Mouse (Mus musculus) mesoderm, embryonic 11.5 days (tissue): Measurements from ENCODE around the gene Fyco1.

Source experiments
- DNase-seq: peaks from one replicate; pipeline ENCODE4 v3.0.0-alpha.2; 2012; ENCODE audit warnings: low read depth, low spot score

Gene Fyco1

DNA sequence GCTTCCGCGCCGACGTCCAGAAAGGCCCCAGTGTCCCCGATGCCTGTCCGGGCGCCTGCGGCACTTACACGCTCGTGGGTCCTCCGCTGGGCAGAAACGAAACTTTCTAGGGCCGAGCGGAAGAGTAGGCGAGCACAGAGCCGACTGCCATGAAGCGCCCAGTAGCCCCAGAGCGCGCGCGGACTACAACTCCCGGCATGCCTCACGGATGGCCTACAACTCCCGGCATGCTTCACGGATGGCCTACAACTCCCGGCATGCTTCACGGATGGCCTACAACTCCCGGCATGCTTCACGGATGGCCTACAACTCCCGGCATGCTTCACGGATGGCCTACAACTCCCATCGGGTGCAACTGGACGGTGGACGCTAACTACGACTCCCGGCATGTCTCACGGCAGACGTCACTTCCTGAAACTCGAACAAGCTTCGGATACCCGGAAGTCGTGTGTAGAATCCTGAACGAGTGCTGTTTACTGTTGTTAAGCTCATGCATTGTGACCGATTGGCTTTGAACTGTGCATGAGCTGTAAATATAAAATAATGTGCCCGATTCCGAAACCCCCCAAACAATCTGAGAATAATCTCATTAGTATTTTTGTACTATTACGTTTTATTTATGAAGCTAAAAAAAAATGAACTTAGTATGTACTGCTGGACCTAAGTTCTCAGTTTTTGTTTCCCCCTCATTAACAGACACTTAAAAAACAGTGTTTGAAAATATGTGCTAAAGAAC, at the start of gene Fyco1:
Fyco1 (minus strand) TSS at position 187 of the 736 bp plus-strand sequence.
- peak; percentile 96 for DNase-seq

DNA sequence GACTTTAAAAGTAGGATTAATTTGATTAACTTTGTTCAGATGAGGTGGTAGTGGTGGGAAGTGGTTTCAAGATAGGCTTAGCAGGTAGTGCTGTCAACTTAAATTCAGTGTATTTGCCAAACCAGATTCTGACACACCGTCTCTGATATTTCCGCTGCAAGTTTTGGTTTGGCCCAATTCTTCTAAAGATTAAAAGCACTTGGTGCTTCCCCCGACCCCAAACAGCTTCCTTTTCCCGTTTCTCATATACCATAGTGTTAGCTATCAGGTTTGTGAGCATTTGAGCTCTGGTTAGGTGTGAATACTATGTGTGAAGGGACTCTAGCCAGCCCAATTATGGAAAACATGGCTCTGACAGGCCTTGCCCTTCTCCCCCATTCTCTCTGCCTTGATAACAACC, 20.4 kb upstream of the Fyco1 start:
- DNase-seq, result no peak

DNA sequence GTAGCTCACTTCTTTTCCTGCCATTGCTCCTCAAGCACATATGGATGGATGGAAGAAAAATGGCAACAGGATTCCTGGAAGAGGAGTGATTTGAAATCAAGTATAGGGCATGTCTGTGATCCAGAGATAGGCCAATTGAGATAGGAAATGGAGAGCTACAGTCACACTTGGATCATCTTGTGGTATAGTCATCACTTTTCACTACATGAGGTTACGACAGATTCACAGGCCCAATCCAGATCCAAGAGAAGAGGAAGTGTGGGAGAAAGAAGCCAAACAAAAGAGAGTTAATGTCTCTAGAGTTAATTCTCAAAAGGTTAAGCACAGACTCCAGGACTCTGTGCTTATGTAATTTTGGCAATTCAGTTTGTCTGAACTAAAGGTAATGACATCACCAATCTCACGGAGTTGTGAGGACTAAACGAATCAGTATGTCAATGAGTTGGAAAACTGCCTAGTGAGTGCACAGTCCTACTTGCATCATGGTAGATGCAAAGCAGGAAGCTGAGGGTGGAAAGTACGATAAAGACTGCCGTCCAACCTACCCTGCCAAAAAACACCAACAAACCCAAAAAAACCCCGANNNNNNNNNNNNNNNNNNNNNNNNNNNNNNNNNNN, 17.6 kb upstream of the Fyco1 start:
- DNase-seq, result no peak

DNA sequence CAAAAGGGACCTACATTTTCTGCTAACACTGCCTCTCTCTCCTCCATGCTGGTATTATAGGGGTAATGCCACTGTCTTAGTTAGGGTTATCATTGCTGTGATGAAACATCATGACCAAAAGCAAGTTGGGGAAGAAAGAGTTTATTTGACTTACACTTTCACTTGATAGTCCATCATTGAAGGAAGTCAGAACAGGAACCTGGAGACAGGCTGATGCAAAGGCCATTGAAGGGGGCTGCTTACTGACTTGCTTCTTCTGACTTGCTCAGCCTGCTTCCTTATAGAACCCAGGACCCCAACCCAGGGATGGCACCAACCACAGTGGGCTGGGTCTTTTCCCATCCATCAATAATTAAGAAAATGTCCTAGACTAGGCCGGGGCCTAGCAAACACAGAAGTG, 11.9 kb upstream of the Fyco1 start:
- no peak for DNase-seq

GRCm38 (mm10) chr9:123862895-123863616, 11.4 kb upstream of the Fyco1 start:
- DNase-seq, result no peak

- DNase-seq, result no peak
These were observed 10.2 kb upstream of the Fyco1 start, which contains the start of gene Xcr1 for GRCm38 (mm10) chr9:123861929-123862328. Gene Xcr1, minus strand, starts transcription at chr9:123862029.

DNA sequence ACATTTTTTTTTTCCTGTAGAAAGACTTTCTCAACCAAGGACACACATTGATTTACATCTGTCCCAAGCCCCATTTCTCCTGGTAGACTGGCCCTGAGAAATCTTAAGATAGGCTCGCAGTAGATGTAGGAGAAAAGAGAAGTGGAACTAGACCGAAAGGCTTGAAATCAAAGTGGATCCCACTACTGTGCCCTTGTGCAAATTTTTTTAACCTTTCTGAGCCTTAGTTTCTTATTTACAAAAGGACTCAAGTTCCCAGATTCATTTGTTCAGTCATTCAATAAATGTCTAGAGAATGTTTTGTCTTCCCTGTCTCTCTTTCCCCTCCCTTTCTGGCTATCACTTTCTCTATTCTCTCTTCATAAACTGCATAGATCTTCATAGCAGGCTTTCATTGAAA, 5.1 kb upstream of the Fyco1 start:
- no peak for DNase-seq

DNA sequence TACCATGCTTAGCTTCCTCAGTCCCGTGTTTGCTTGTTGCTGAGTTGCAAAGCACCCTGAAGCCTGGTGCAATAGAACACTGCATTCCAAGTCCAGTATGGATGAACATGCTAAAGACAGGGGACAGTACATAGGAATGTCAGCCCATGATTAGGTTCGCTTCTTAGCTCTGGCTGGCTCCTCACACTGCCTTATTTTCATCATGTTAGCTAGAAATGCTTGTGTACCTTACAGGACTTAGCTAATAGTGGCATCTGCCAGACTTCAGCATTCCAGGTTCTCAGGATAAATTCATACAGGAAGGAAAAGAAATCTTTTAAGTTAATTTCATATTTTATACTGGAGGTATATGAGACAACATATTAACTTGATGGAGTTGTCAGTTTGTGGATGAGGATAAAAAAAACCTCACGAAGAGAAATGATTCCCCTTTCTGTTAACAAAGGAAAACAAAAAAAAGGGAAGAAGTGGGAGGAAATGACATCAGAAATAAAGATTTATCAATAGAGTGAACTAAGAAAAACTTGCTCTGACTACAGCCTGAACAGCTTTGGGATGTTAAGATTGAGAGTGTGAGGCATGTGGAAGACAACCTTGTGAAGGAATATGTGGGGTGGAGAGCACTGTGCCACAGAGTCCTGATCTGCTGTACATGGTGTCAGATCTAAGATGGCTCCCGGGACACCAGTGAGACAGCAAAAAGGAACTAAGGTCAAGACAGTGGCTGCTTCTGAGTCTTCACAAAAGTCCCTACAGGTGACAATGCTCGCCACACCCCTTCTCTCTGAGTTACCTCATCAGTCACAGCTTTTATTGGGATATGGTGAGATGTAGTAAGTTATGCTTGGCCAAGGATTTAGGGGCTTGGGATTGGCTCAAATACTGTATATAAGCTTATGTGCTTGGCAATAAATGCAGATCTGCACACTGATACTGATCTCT, 1.0 kb upstream of the Fyco1 start:
- peak; percentile 8 for DNase-seq

GRCm38 (mm10) chr9:123851062-123851712, 512 bp downstream of the Fyco1 start:
- DNase-seq, result peak; percentile 70

DNA sequence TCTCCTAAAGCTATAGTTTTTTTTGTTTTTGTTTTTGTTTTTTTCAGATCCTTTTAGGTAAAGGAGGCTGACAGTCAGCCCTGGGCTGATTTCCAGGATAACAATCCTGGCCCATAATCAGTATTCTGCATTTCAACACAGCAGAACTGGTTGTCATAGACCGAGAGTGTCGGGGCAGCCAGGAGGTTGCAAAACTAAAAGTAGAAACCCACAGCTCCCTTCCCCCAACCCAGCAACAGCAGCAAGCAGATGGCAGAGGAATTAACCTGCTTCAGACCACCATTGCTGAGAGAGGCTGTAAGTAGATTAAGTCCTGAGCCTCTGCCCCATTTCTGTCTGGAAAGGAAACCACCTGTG, 1.0 kb downstream of the Fyco1 start:
- peak; percentile 21 for DNase-seq

DNA sequence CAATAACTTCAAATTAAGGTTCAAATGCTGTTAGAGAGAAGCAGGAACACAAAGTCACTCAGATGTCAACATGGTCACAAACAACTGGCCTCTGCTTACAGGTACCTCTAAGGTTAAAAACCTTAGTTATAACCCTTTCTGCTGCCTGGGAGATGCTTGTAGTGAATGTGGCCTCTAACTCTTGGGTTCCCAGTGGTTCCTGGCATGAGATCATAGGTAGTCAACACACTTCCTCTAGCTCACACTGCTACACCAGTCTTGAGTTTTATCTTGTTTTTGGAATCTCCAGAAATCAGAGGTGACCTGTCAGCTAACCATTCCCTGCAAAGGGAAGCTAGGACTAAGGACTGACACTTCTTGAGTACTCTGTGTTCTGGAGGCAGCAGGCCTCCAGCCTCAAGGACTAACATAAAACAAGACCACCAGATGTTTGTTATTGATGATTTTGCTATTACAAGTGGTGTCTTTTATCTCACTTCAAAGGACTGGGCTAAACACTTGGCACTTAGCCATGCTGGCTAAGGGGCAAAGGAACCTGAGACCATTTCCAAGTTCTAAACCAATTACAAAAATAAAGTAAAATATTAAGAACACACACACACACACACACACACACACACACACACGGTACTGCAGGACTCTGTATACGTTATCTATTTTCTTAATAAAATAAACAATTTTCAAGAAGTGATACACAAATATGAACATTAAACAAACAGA, 1.6 kb downstream of the Fyco1 start:
- DNase-seq, result peak; percentile 1

DNA sequence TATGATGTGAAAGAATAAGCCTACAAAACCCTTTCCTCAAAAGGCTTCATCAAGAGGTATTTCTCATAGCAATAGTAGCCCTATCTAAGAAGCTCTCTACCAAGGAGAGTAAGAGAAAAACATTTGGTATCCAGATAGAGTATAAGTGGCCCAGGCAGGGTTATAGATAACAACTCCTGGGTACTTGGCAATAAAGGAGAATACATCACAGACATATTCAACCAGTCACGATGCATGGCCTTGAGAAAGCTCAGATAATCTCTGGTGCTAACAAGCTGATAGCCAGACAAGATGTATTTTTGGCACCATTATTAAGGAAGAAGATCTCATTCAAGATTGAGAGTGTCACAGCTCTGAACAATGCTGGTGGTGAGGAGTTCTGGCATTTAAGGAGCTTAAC, 5.2 kb downstream of the Fyco1 start:
- no peak for DNase-seq

DNA sequence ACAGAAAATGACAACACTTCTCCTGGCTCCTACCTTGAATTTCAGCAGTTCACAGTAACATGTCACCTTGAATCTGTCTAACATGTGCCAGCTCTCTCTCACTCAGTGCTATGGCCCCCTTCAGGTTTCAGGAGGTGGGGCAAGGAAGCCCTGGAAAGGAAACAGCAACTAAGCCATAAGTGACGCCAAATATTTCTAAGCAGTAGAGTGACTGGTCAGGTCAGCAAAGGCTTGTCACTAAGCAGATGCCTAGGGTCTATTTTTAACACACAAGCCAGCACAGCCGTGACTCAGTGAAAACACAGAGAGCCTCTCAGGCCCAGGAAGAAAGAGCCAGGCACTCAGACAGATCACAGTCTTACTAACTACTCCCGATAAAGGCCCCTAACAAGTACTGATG, 6.6 kb downstream of the Fyco1 start:
- DNase-seq, result no peak

- DNase-seq, result no peak
These were observed 7.2 kb downstream of the Fyco1 start for GRCm38 (mm10) chr9:123844468-123844867.

- no peak for DNase-seq
These were observed 11.5 kb downstream of the Fyco1 start for GRCm38 (mm10) chr9:123840243-123840642.

DNA sequence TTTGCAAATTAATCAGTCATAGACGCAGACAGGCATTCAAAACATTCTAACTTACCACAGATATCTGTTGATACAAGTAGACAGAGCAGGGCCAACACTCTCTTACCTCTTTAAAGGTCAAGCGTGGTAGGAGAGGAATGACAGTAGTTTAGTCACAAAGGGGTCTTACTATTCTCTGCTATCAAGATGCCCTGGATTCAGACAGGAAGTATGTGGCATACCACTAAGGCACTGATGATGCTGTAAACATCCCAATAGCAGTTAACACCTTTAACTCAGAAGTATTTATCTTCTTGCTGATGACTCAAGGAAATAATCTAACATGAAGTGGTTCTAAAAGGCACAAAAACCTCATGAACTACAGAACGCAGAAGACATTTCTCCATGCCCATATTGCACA, 15.8 kb downstream of the Fyco1 start:
- DNase-seq, result no peak

DNA sequence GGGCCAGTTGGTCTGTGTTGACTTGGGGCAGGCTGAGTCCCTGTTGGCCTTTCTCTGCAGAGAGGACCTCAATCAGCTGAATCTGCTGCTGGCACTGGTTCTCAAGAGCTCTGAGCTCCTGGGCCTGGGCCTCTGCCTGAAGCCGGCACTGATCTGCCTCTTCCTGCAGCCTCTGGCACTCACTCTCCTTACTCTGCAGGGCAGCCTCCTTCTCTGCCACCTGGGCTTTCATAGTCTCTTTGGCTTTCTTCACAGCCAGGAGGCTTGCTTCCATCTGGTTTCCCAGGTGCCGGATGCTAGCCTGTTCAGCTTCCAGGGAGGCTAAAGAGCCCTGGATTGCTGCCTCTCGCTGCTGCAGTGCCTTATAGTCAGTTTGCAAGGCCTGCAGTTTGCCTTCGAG, 22.8 kb downstream of the Fyco1 start:
- DNase-seq, result no peak

DNA sequence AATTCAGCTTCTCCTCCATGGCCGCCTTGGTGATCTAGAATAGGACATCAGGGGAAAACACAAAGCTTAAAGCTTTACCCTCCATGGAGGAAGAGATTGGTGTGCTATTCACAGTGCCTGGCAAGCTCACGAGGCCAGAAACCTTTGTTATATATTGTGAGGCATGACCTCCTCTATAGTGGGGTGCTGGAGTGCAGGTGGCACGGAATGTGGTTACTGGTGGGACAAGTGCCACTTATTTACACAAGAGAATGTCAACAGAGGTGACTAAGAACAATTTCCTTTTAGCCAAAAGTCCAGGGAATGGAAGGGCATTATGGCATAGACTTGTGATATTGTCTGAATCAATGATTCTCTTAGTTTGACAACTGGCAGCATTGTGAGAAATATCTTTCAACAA, 25.1 kb downstream of the Fyco1 start:
- DNase-seq, result no peak

DNA sequence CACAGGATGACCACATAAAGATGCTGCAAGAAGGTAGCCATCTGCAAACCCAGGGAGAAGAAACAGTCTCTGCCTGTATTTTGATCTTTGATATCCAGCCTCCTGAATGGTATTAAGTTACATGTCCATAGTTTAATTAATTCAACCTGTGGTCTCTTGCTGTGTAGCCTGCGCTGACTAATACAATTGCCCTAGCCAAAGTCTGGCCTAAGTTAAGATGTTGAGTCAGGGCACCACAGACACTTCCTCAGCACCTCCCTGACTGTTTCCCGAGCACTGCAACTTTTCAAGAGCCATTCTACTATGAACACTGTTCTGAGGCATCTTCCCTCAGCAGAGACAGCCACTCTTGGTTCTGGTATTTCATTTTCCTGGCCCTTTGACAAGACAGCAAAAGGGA, 33.1 kb downstream of the Fyco1 start:
- DNase-seq, result no peak

DNA sequence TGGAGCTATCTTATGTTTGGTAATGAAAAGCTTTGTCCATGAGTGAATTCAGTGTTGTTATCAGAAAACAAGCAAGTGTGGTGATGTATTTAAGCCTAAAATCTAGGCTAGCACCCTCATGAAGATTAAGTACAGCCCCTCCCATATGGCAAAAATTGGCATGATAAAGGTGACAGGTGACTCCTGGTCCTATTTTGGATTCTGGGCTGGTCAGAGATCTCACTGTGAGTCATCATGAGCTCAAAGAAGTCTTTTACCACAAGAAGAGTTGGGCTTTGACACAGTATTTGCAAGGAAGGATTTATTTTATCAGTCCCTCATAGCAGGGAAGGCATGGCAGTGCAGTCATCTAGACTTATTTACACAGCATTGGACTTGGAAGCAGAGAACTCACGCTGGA, 35.7 kb downstream of the Fyco1 start:
- DNase-seq, result no peak

- DNase-seq, result no peak
These were observed 36.3 kb downstream of the Fyco1 start for GRCm38 (mm10) chr9:123815444-123815843.
